Mouse (Mus musculus): ENCODE results near the gene Cpa4.

DNA sequence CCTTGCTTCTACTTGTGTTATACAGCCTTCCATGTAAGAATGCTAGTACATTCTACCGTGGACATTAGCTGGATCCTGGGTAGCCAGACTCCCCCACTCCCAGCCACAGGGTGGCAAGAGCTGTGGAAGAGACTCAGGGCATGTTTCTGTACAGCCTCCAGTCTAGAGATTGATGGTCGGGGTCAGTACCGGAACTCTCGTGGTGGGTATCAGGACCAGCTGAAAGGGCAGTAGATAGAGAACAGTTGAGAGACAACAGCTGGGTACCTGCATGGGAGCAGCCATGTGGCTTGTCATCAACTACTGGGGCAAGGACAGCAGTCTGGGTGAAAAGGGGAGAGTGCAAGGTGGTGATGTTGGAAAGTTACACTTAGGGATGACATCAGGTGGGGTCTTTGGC is 36.9 kb downstream of the Cpa4 start:
- TF ChIP-seq CTCF (IDR thresholded peaks at IDR 0.05; ENCODE audit: low read depth) (no peak), EP300 (IDR thresholded peaks at IDR 0.05; ENCODE audit: low read depth) (no peak)
